Mouse (Mus musculus) adrenal gland, postnatal 0 days (tissue): Measurements from ENCODE around the gene Kcnj4. TPM values are rescaled to one million over a fixed set of nuclear protein-coding genes. Genes with fewer than 3 reads are reported as not detected.

Experiments
- microRNA-seq: library from miRNA; unstranded; fragments of <30 nt; microRNA quantifications from one replicate; pipeline ENCODE4, GENCODE M21; 2016; ENCODE audit warnings: borderline replicate concordance; ENCODE audit not compliant: insufficient number of aligned reads
- polyA plus RNA-seq: library from polyadenylated mRNA; unstranded; fragments of >200 nt; fragmentation: Nextera tagmentation; extraction: Ambion mirVana; gene quantifications from 2 replicates; pipeline ENCODE4 v1.2.1, GENCODE M21; 2015

The Kcnj4 gene
- polyA plus RNA-seq: 0.06 and 0.19 TPM in 2 replicates

GRCm38 (mm10) chr15:79504707-79505452 lies at the start of gene Kcnj4:
Gene Kcnj4, minus strand, starts transcription at chr15:79505241.

DNA sequence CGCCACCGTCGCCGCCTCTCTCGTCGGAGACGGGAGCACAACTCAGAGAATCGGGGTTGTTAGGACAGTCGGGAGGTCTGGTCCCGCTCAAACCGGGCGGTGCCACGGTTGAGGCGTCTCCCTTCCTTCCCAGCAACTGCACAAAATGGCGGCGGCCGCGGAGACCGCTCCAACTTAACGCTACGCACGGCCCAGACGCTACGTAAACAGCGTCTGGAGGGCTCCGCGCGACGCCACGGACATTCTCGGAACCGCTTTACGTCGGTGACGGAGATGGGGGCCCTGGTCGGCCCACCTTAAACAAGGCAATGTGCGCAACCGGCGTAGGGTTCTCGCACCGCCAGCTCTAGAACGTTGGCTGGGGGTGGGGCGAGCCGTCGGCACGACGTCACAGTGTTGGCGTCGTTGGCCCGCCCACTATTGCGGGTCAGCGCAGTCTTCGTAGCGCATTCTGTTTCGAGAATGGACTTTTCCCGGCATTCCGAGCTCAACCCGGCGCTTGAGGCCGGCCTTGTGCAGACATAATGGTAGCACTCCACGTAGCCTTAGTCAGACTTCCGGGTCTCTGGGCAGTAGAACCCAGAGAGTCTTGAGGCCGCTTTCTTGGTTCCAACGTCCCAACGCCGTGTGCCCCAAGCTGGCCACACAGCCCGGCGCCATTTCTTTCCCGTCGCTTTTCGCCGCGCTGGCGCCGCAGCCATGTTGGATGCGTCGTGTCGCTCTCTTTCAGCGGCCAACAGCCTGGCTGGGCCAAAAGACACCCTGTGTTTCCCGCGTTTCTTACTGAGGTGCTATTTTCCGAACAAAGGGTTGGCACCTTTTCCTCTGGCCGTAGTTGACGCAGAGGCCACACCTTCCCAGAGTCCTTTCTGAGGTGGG lies 41.6 kb upstream of the Kcnj4 start, which contains the start of gene Ddx17:
Ddx17 (minus strand) TSS at position 332 of the 879 bp plus-strand sequence.

GRCm38 (mm10) chr15:79516171-79517096 lies 11.4 kb upstream of the Kcnj4 start, which contains the start of gene Kdelr3:
Gene Kdelr3, plus strand, starts transcription at chr15:79516411.

GRCm38 (mm10) chr15:79455106-79455810 lies 49.8 kb downstream of the Kcnj4 start, which contains the start of gene Csnk1e:
Gene Csnk1e, minus strand, starts transcription at chr15:79455566.

Small RNA genes lying within 50 kb of the gene (microRNA-seq; reads per million reads assigned to microRNA genes)
- not detected for gene Gm44302

Other genes with a start within 250 kb of the Kcnj4 start
- 2.4 and 2.7 TPM in 2 replicates for gene Baiap2l2, start 219.7 kb downstream of the Kcnj4 start, polyA plus RNA-seq
- gene Pla2g6, start 176.9 kb downstream of the Kcnj4 start, polyA plus RNA-seq: 10.9 and 15.7 TPM in 2 replicates
- gene Maff, start 158.6 kb downstream of the Kcnj4 start, polyA plus RNA-seq: 3.2 and 3.6 TPM in 2 replicates
- 27.6 and 35.4 TPM in 2 replicates for gene Tmem184b, start 101.7 kb downstream of the Kcnj4 start, polyA plus RNA-seq
- 63.6 and 70.1 TPM in 2 replicates for gene Csnk1e, start 49.7 kb downstream of the Kcnj4 start, polyA plus RNA-seq
- 42.8 and 60.4 TPM in 2 replicates for gene Kdelr3, start 11.2 kb upstream of the Kcnj4 start, polyA plus RNA-seq
- 19.9 and 25.0 TPM in 2 replicates for gene Ddx17, start 41.5 kb upstream of the Kcnj4 start, polyA plus RNA-seq
- gene Dmc1, start 99.9 kb upstream of the Kcnj4 start, polyA plus RNA-seq: 2.4 and 6.4 TPM in 2 replicates
- 1.2 TPM in 2 replicates for gene Fam227a, start 153.7 kb upstream of the Kcnj4 start, polyA plus RNA-seq
- 45.7 and 49.4 TPM in 2 replicates for gene Cby1, start 154.0 kb upstream of the Kcnj4 start, polyA plus RNA-seq
- gene Tomm22, start 165.6 kb upstream of the Kcnj4 start, polyA plus RNA-seq: 206 and 230 TPM in 2 replicates
- gene Josd1, start 182.7 kb upstream of the Kcnj4 start, polyA plus RNA-seq: 14.7 and 14.8 TPM in 2 replicates
- gene Gtpbp1, start 185.6 kb upstream of the Kcnj4 start, polyA plus RNA-seq: 11.3 and 13.0 TPM in 2 replicates
- 3.8 and 3.9 TPM in 2 replicates for gene Sun2, start 237.3 kb upstream of the Kcnj4 start, polyA plus RNA-seq